Mouse (Mus musculus) CH12.LX (cell line): ENCODE results near the gene Fzd2. TPM values are rescaled to one million over a fixed set of nuclear protein-coding genes. Genes with fewer than 3 reads are reported as not detected.

ENCODE experiments used
- DNase-seq: peaks from one replicate; pipeline ENCODE4 v3.0.0-alpha.2; 2013; ENCODE audit errors: extremely low read depth
- H3K27ac ChIP-seq: 2 replicates; pipeline ENCODE4 v1.5.1; 2012; ENCODE audit warnings: low read depth, mild to moderate bottlenecking, control low read depth, moderate library complexity; ENCODE audit not compliant: insufficient read depth
- H3K27me3 ChIP-seq: replicated peaks from 2 replicates; pipeline ENCODE3; 2012; ENCODE audit warnings: inconsistent platforms
- H3K36me3 ChIP-seq, 2 experiments: replicated peaks in 1 of 2; 2 replicates each; pipeline versions ENCODE3 to v1.6.1; 2012; ENCODE audit warnings: inconsistent platforms in 1 of 2, low read length in 1 of 2, mild to moderate bottlenecking in 1 of 2, mixed read lengths in 1 of 2, moderate library complexity in 1 of 2; ENCODE audit not compliant: control insufficient read depth in 1 of 2, insufficient read depth in 1 of 2
- H3K4me1 ChIP-seq, 2 experiments: 2 replicates each; pipeline ENCODE4 v1.6.1; 2012; ENCODE audit warnings: inconsistent platforms in 1 of 2, moderate library complexity in 1 of 2; ENCODE audit not compliant: insufficient read depth in 2 of 2, control insufficient read depth in 1 of 2
- H3K4me2 ChIP-seq: 2 replicates; pipeline ENCODE4 v1.6.1; 2012; ENCODE audit warnings: low read depth, mild to moderate bottlenecking, control low read depth; ENCODE audit not compliant: poor library complexity, insufficient read depth, severe bottlenecking
- H3K4me3 ChIP-seq, 3 experiments: fragments of 150-350 bp in 1 of 3; sonication (generic) in 1 of 3; replicated peaks in 1 of 3; 2 replicates each; pipeline versions ENCODE3 to v1.5.1; 2011 to 2012; ENCODE audit warnings: low read depth in 2 of 3, low read length in 2 of 3, mild to moderate bottlenecking in 2 of 3, moderate library complexity in 2 of 3, control low read depth in 1 of 3, improper control_type of control experiment in 1 of 3, inconsistent platforms in 1 of 3, mixed read lengths in 1 of 3; ENCODE audit not compliant: poor library complexity in 1 of 3
- H3K79me2 ChIP-seq: replicated peaks from 2 replicates; pipeline ENCODE4 v1.6.1; 2012; ENCODE audit warnings: mild to moderate bottlenecking, moderate library complexity; ENCODE audit not compliant: control insufficient read depth, poor library complexity, insufficient read depth, severe bottlenecking; ENCODE audit errors: extremely low read depth
- H3K9ac ChIP-seq: 2 replicates; pipeline ENCODE4 v1.6.1; 2012; ENCODE audit warnings: low read depth, mild to moderate bottlenecking, control low read depth, moderate library complexity; ENCODE audit not compliant: insufficient read depth
- H3K9me3 ChIP-seq: replicated peaks from 2 replicates; pipeline ENCODE3; 2012; ENCODE audit warnings: low read length, inconsistent platforms, mixed read lengths
- BHLHE40 ChIP-seq: IDR thresholded peaks from 2 replicates; pipeline ENCODE4 v1.6.1; 2011; ENCODE audit warnings: mild to moderate bottlenecking, low read depth, low read length, improper control_type of control experiment
- CHD1 ChIP-seq: IDR thresholded peaks from 2 replicates; pipeline ENCODE4 v1.6.1; 2012; ENCODE audit warnings: low read depth, low read length, improper control_type of control experiment, inconsistent platforms
- CTCF ChIP-seq, 2 experiments: IDR thresholded peaks in 1 of 2; conservative IDR thresholded peaks in 1 of 2; 2 replicates each; pipeline ENCODE4 v1.5.1; 2011 to 2012; ENCODE audit warnings: low read depth in 2 of 2, low read length in 2 of 2, improper control_type of control experiment in 1 of 2, inconsistent platforms in 1 of 2, mild to moderate bottlenecking in 1 of 2, moderate library complexity in 1 of 2
- E2F4 ChIP-seq: IDR thresholded peaks from 2 replicates; pipeline ENCODE4 v1.6.1; 2011; ENCODE audit warnings: low read depth, low read length, improper control_type of control experiment; ENCODE audit not compliant: insufficient replicate concordance
- EP300 ChIP-seq: IDR thresholded peaks from 2 replicates; pipeline ENCODE4 v1.6.1; 2011; ENCODE audit warnings: low read length, improper control_type of control experiment
- ETS1 ChIP-seq: conservative IDR thresholded peaks from 2 replicates; pipeline ENCODE4 v1.6.1; 2012; ENCODE audit warnings: low read depth, mild to moderate bottlenecking, inconsistent platforms, low read length, improper control_type of control experiment, moderate library complexity
- GABPA ChIP-seq: IDR thresholded peaks from 2 replicates; pipeline ENCODE4 v1.6.1; 2012; ENCODE audit warnings: low read depth, low read length, improper control_type of control experiment, inconsistent platforms; ENCODE audit not compliant: insufficient replicate concordance
- HCFC1 ChIP-seq: IDR thresholded peaks from 2 replicates; pipeline ENCODE4 v1.6.1; 2012; ENCODE audit warnings: low read depth, mild to moderate bottlenecking, inconsistent platforms, low read length, improper control_type of control experiment
- IRF4 ChIP-seq: IDR thresholded peaks from 2 replicates; pipeline ENCODE4 v1.6.1; 2014; ENCODE audit warnings: low read depth, mild to moderate bottlenecking, inconsistent platforms, low read length, improper control_type of control experiment
- KAT2A ChIP-seq: IDR thresholded peaks from 2 replicates; pipeline ENCODE4 v1.6.1; 2012; ENCODE audit warnings: low read length, improper control_type of control experiment, inconsistent platforms; ENCODE audit not compliant: insufficient replicate concordance
- MAX ChIP-seq: IDR thresholded peaks from 2 replicates; pipeline ENCODE4 v1.6.1; 2011; ENCODE audit warnings: low read length, improper control_type of control experiment
- MAZ ChIP-seq: IDR thresholded peaks from 2 replicates; pipeline ENCODE4 v1.6.1; 2012; ENCODE audit warnings: low read depth, mild to moderate bottlenecking, inconsistent platforms, low read length, improper control_type of control experiment, moderate library complexity
- NELFE ChIP-seq: IDR thresholded peaks from 2 replicates; pipeline ENCODE4 v1.6.1; 2011; ENCODE audit warnings: low read depth, low read length, improper control_type of control experiment
- PAX5 ChIP-seq: IDR thresholded peaks from 2 replicates; pipeline ENCODE4 v1.6.1; 2012; ENCODE audit warnings: low read length, inconsistent platforms, mixed read lengths
- POLR2A ChIP-seq: IDR thresholded peaks from 2 replicates; pipeline ENCODE4 v1.6.1; 2011; ENCODE audit warnings: low read depth, mild to moderate bottlenecking, improper control_type of control experiment, low read length
- POLR2AphosphoS2 ChIP-seq: IDR thresholded peaks from 2 replicates; pipeline ENCODE4 v1.6.1; 2011; ENCODE audit warnings: low read depth, low read length, improper control_type of control experiment
- RAD21 ChIP-seq: IDR thresholded peaks from 2 replicates; pipeline ENCODE4 v1.6.1; 2011; ENCODE audit warnings: low read depth, mild to moderate bottlenecking, low read length, improper control_type of control experiment, moderate library complexity
- SIN3A ChIP-seq: IDR thresholded peaks from 2 replicates; pipeline ENCODE4 v1.6.1; 2012; ENCODE audit warnings: low read length, improper control_type of control experiment, inconsistent platforms
- TBP ChIP-seq: conservative IDR thresholded peaks from 2 replicates; pipeline ENCODE4 v1.6.1; 2011; ENCODE audit warnings: low read depth, low read length, improper control_type of control experiment
- TCF12 ChIP-seq: IDR thresholded peaks from 2 replicates; pipeline ENCODE4 v1.6.1; 2014; ENCODE audit warnings: low read depth, mild to moderate bottlenecking, inconsistent platforms, low read length, improper control_type of control experiment
- ZNF384 ChIP-seq: IDR thresholded peaks from 2 replicates; pipeline ENCODE4 v1.6.1; 2012; ENCODE audit warnings: low read depth, low read length, improper control_type of control experiment, inconsistent platforms
- dilution Hi-C: fragments of 300-500 bp; cut with MboI; formaldehyde crosslinking; loops from 2 replicates; pipeline ENCODE4 v1.14.3; 2020; ENCODE audit warnings: low sequenced_read_pairs; ENCODE audit not compliant: extremely low pct_unique_long_range_greater_than_20kb, extremely low pct_ligation_motif_present
- in situ Hi-C: fragments of 300-500 bp; cut with MboI; formaldehyde crosslinking; loops from 3 replicates; pipeline ENCODE4 v1.14.3; 2019; ENCODE audit warnings: low sequenced_read_pairs, low pct_ligation_motif_present, low pct_unique_long_range_greater_than_20kb, mixed read lengths
- polyA plus RNA-seq: library from polyadenylated mRNA; unstranded; fragments of >175 nt; gene quantifications from 2 replicates; pipeline ENCODE4 v1.2.1, GENCODE M21; 2012; ENCODE audit warnings: low read depth; ENCODE audit not compliant: insufficient read length
- total RNA-seq, 2 experiments: library from RNA; depleted of rRNA; stranded (reverse); fragments of 300-350 nt in 1 of 2; fragments of >200 nt in 1 of 2; gene quantifications; 2 replicates each; pipeline ENCODE4 v1.2.3; 2012 to 2014

The Fzd2 gene
- total and polyA plus RNA-seq, 3 experiments = 0.13 to 0.35 (median 0.20) TPM

- Histone ChIP-seq H3K36me3 (no peaks in the 10 kb centered on the region), H3K27me3 (peaks cover 71% of the 10 kb centered on the region), H3K4me3 (no peak overlapping the region), H3K9me3 (peaks cover 11% of the 10 kb centered on the region), H3K4me2 (no peak overlapping the region), H3K9ac (no peak overlapping the region), H3K27ac (no peak overlapping the region), H3K79me2 (no peaks in the 10 kb centered on the region), H3K4me1 (peaks cover 0 to 12% of the 10 kb centered on the region in 2 experiments; a peak in 2 of 4 replicates)
- no peak for TF ChIP-seq RAD21
- no peak for TF ChIP-seq BHLHE40
- TF ChIP-seq TCF12 = no peak
- TF ChIP-seq ZNF384 = no peak
- no peak for TF ChIP-seq EP300
- TF ChIP-seq ETS1 = no peak
- TF ChIP-seq POLR2AphosphoS2 = no peak
- TF ChIP-seq MAZ = no peak
- TF ChIP-seq HCFC1 = no peak
- no peak for TF ChIP-seq TBP
- TF ChIP-seq IRF4 = no peak
- no peak for TF ChIP-seq GABPA
- no peak for TF ChIP-seq E2F4
- TF ChIP-seq CHD1 = no peak
- no peak for TF ChIP-seq SIN3A
- no peak for TF ChIP-seq POLR2A
- DNase-seq = no peak
- in situ Hi-C loops (no loop called here), dilution Hi-C loops (no loop called here)
Measured at GRCm38 (mm10) chr11:102582736-102583135, 21.5 kb upstream of the Fzd2 start.

- in situ Hi-C loops (no loop called here), dilution Hi-C loops (no loop called here)
- H3K9me3 ChIP-seq = peaks cover 11% of the 10 kb centered on the region
- H3K27ac ChIP-seq = no peak overlapping the region
- no peak overlapping the region for H3K9ac ChIP-seq
- H3K4me1 ChIP-seq = no peaks in the 10 kb centered on the region
- peaks cover 73% of the 10 kb centered on the region for H3K27me3 ChIP-seq
- H3K4me2 ChIP-seq = no peak overlapping the region
- no peaks in the 10 kb centered on the region for H3K36me3 ChIP-seq
- no peak overlapping the region for H3K4me3 ChIP-seq
- DNase-seq = no peak
- TF ChIP-seq HCFC1 (no peak), PAX5 (no peak), CTCF (conservative IDR thresholded peaks at IDR 0.05 in 1 of 2, IDR thresholded peaks at IDR 0.05 in 1 of 2; ENCODE audit: low read depth in 2 of 2, low read length in 2 of 2) (peak in 1 of 2 experiments; percentile 31; a peak in 1 of 4 replicates), ZNF384 (no peak), NELFE (no peak), MAX (no peak), KAT2A (no peak)
- H3K79me2 ChIP-seq = no peaks in the 10 kb centered on the region
Measured at GRCm38 (mm10) chr11:102586445-102587130, 17.6 kb upstream of the Fzd2 start.
